Mouse (Mus musculus) layer of hippocampus, adult 2 months (tissue): ENCODE measurements around the gene Pi4ka. TPM values are rescaled to one million over a fixed set of nuclear protein-coding genes. Genes with fewer than 3 reads are reported as not detected.

Experiments
- DNase-seq, 2 experiments: peaks; one replicate each; pipeline ENCODE4 v3.0.0; 2022; ENCODE audit warnings: low spot score in 2 of 2
- H3K27ac ChIP-seq: fragments of 200-600 bp; 2 replicates; pipeline ENCODE4 v1.8.1; 2022
- H3K4me3 ChIP-seq: fragments of 200-600 bp; 2 replicates; pipeline ENCODE4 v1.8.1; 2022; ENCODE audit warnings: mild to moderate bottlenecking
- CTCF ChIP-seq: fragments of 200-600 bp; conservative IDR thresholded peaks from 2 replicates; pipeline ENCODE4 v1.8.1; 2022; ENCODE audit warnings: antibody characterized with exemption, mild to moderate bottlenecking, moderate library complexity
- long read RNA-seq, 2 experiments: library from polyadenylated mRNA; stranded (forward); transcript quantifications; one replicate each; pipeline ENCODE4 v2.0.0; 2021; ENCODE audit warnings: borderline mapping rate in 2 of 2
- total RNA-seq, 2 experiments: library from RNA; stranded (reverse); gene quantifications; 2 replicates each; pipeline ENCODE4 v1.2.3; 2021

Pi4ka gene
- total RNA-seq = 100 to 1,000 TPM; 275 to 301 TPM
- long read RNA-seq, experiment 1, full-length matches to known transcripts = 36 of 110 reads
- long read RNA-seq, experiment 1, partial matches to known transcripts = 40 of 110 reads
- long read RNA-seq, experiment 1, other reads (novel, unspliced or antisense) = 34 of 110 reads
- long read RNA-seq, experiment 2, full-length matches to known transcripts = 53 of 156 reads
- long read RNA-seq, experiment 2, partial matches to known transcripts = 41 of 156 reads
- long read RNA-seq, experiment 2, other reads (novel, unspliced or antisense) = 62 of 156 reads

GRCm38 (mm10) chr16:17405736-17406443 lies at the start of gene Pi4ka, which contains the start of gene Snap29:
TSS of gene Pi4ka (minus strand) at chr16:17406314.
TSS of gene Snap29 (plus strand) at chr16:17405986.
- DNase-seq = peak; percentile 100
- Histone ChIP-seq H3K4me3 (peak within 1 kb of the TSS; percentile 71), H3K27ac (peak within 1 kb of the TSS; percentile 96)
- TF ChIP-seq CTCF = no peak

- no peak for TF ChIP-seq CTCF
- DNase-seq = peak; percentile 11 to 24
These were observed 46.2 kb upstream of the Pi4ka start for GRCm38 (mm10) chr16:17452373-17452715.

GRCm38 (mm10) chr16:17451541-17452372 lies 45.6 kb upstream of the Pi4ka start, which contains the start of gene Crkl:
TSS of gene Crkl (plus strand) at chr16:17451987.
- peak within 1 kb of the TSS; percentile 96 for H3K27ac ChIP-seq
- peak within 1 kb of the TSS; percentile 91 for H3K4me3 ChIP-seq
- DNase-seq = peak; percentile 99
- TF ChIP-seq CTCF = no peak

More at GRCm38 (mm10) chr16:17452373-17452715, 46.2 kb upstream of the Pi4ka start:
- H3K27ac ChIP-seq = peak overlapping the region; percentile 96
- peak overlapping the region; percentile 91 for H3K4me3 ChIP-seq

GRCm38 (mm10) chr16:17432576-17432975 lies 26.5 kb upstream of the Pi4ka start:
- Histone ChIP-seq H3K27ac (no peak overlapping the region), H3K4me3 (no peak overlapping the region)
- DNase-seq = no peak
- TF ChIP-seq CTCF = peak; percentile 73

GRCm38 (mm10) chr16:17423021-17423420 lies 16.9 kb upstream of the Pi4ka start:
- no peak for DNase-seq
- TF ChIP-seq CTCF = no peak
- Histone ChIP-seq H3K4me3 (no peak overlapping the region), H3K27ac (no peak overlapping the region)

- no peak for DNase-seq
- TF ChIP-seq CTCF = no peak
- Histone ChIP-seq H3K27ac (no peak overlapping the region), H3K4me3 (no peak overlapping the region)
These were observed 4.1 kb upstream of the Pi4ka start for GRCm38 (mm10) chr16:17410209-17410608.

GRCm38 (mm10) chr16:17409046-17409445 lies 2.9 kb upstream of the Pi4ka start:
- TF ChIP-seq CTCF = no peak
- Histone ChIP-seq H3K4me3 (no peak overlapping the region), H3K27ac (no peak overlapping the region)
- no peak for DNase-seq

- DNase-seq = no peak
- peak overlapping the region; percentile 96 for H3K27ac ChIP-seq
- TF ChIP-seq CTCF = no peak
These were observed 558 bp upstream of the Pi4ka start for GRCm38 (mm10) chr16:17406512-17407231.

GRCm38 (mm10) chr16:17405271-17405696 lies 830 bp downstream of the Pi4ka start:
- peak; percentile 78 to 85 for DNase-seq
- Histone ChIP-seq H3K27ac (peak overlapping the region; percentile 96), H3K4me3 (peak overlapping the region; percentile 71)
- TF ChIP-seq CTCF = no peak

More at GRCm38 (mm10) chr16:17406512-17407231, 558 bp upstream of the Pi4ka start:
- H3K4me3 ChIP-seq = peak overlapping the region; percentile 71

- H3K4me3 ChIP-seq = no peak overlapping the region
- TF ChIP-seq CTCF = peak; percentile 83
- H3K27ac ChIP-seq = no peak overlapping the region
- DNase-seq = no peak
These were observed 3.3 kb downstream of the Pi4ka start for GRCm38 (mm10) chr16:17402855-17403254.

- Histone ChIP-seq H3K27ac (no peak overlapping the region), H3K4me3 (no peak overlapping the region)
- TF ChIP-seq CTCF = no peak
- DNase-seq = no peak
These were observed 13.3 kb downstream of the Pi4ka start for GRCm38 (mm10) chr16:17392784-17393183.
